Mouse (Mus musculus) heart, postnatal 0 days (tissue): ENCODE data around the gene Lmx1b.

ENCODE experiments used
- CTCF ChIP-seq: IDR thresholded peaks from 2 replicates; pipeline ENCODE4 v1.5.1; 2016; ENCODE audit warnings: antibody characterized with exemption, control low read depth, low read depth
- EP300 ChIP-seq: IDR thresholded peaks from 2 replicates; pipeline ENCODE4 v1.6.1; 2016; ENCODE audit warnings: antibody characterized with exemption, low read depth

DNA sequence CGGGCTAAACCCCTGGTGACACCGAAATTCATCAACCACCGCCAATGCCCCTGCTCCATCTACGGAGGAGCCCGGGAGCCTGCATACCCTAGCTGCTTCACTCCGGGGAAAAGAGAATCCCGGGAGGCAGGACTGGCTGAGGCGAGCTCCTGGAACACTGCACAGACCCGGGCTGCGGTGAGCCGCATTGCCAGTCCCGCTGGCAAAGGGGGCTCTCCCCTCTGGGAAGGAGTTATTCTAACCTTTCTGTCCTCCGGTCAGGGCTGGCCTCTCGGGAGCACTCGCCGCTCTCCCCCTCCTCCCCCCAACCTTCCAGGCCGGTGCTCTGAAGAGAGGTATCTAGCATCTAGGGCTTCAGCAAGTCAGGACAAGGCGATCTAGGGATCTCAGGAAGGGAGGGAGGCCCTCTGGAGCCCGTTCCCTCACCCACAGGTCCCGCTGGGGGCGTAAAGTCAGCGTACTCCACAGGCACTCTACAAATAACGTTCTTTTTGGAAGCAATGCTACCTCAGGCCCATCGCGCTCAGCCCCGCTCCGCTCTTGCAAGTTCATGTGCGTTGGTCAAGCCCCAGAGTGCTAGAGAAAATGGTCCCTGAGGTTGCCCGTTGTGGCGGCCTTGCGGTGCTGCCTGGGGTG is 8.5 kb downstream of the Lmx1b start:
- no peak for TF ChIP-seq EP300
- TF ChIP-seq CTCF, result no peak
